Mouse (Mus musculus) CD4-positive, CD25-positive, alpha-beta regulatory T cell, adult 4 months (primary cell): ENCODE results near the gene Rad1. TPM values are rescaled to one million over a fixed set of nuclear protein-coding genes. Genes with fewer than 3 reads are reported as not detected.
"Not testable (repeated sequence)": the region's sequence is repeated elsewhere in the genome, so short reads cannot be mapped to it uniquely, and the experiment has no call there.

Experiments used
- ATAC-seq: one replicate; pipeline ENCODE4 v1.8.0; 2017
- polyA plus RNA-seq, 2 experiments: library from polyadenylated mRNA; unstranded; fragments of 100-300 nt; shearing (Covaris generic); gene quantifications; one replicate each; pipeline ENCODE4 v1.2.1; 2017

Gene Rad1
- polyA plus RNA-seq, 2 experiments from 2014 or later: 23.5 to 34.6 TPM

DNA sequence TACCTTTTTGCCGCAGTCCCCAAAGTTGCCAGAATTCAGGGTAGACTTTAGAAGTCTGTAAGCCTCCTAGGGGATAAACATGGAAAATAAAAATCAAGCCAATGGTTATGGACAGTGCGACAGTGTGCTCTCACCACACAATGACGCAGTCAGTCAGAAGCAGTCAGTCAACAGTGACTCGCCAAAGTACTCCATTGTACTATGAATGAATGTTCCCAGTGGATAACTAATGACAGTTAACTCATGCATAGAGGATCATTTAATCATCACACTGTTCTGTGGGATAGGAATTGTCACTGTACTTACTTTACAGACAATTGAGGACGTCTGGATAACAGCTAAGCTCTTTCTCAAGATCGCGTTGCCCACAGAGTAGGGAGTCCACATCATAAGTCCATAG lies 29.3 kb downstream of the Rad1 start:
- no peak for ATAC-seq

- ATAC-seq: no peak
These were observed 40.1 kb downstream of the Rad1 start for GRCm38 (mm10) chr15:10525896-10526295.

DNA sequence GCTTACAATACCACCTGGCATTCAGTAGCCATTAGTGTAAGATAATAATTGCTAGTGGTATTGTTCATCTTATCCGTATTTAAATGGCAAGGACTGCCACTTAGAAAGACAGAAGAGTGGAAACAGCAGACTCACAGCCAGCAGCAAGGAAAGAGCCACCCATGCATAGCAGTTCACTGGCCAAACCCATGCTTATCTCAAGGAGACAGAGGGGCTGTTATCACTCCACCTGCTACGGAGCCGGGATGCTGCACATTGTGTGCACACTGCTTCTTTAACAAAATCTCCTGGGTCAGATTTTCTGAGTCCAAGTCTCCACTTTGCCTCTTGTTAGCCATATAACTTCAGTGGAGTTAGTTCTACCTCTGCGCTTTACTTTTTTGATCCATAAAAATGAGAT lies 45.5 kb downstream of the Rad1 start:
- no peak for ATAC-seq

- not testable (repeated sequence) for ATAC-seq
These were observed 47.5 kb downstream of the Rad1 start for GRCm38 (mm10) chr15:10533361-10533760.

DNA sequence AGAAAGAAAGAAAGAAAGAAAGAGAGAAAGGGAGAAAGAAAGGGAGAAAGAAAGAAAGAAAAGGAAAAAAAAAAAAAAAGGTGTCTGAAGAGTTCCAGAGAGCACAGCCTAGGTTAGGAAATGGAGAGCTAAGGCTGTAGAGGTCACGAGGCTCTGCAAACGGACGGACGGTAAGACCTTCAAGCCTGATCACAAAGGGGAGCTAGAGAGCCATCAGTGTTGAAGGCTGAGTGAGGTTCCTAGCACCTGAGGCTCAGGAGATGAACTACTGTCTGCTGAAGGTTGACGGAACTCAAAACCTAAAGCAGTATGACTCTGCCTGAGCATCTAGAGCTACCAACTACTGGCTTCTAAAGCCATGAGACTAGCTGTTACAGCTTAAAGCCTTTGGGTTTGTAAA lies 48.8 kb downstream of the Rad1 start:
- no peak for ATAC-seq

- no peak for ATAC-seq
These were observed 50.2 kb downstream of the Rad1 start for GRCm38 (mm10) chr15:10535969-10536368.

- no peak for ATAC-seq
These were observed 54.7 kb downstream of the Rad1 start for GRCm38 (mm10) chr15:10540271-10541088.

Other genes starting within 250 kb of the Rad1 start
- gene Gm21973, start 160.6 kb upstream of the Rad1 start, polyA plus RNA-seq: not detected
- not detected for gene Agxt2, start 127.5 kb upstream of the Rad1 start, polyA plus RNA-seq
- gene Dnajc21, start 15.5 kb upstream of the Rad1 start, polyA plus RNA-seq: 10 to 100 TPM; 10.8 to 16.9 TPM
- 100 to 1,000 TPM; 126 to 135 TPM for gene Brix1, start 71 bp upstream of the Rad1 start, polyA plus RNA-seq
- gene Ttc23l, start 72.7 kb downstream of the Rad1 start, polyA plus RNA-seq: not detected
- gene Rai14, start 228.6 kb downstream of the Rad1 start, polyA plus RNA-seq: 1 to 10 TPM in 1 of 2 experiments, under 1 TPM in 1; 0.47 to 1.2 TPM